Mouse (Mus musculus) thymus, adult 2 months (tissue): ENCODE results near the gene Gm20388. TPM values are rescaled to one million over a fixed set of nuclear protein-coding genes. Genes with fewer than 3 reads are reported as not detected.

Experiments used
- DNase-seq: peaks from one replicate; pipeline ENCODE4 v3.0.0; 2021
- H3K27ac ChIP-seq: fragments of 200-500 bp; 2 replicates; pipeline ENCODE4 v1.5.1; 2012; ENCODE audit warnings: low read length, control low read depth; ENCODE audit not compliant: control insufficient read depth, insufficient read depth
- H3K27me3 ChIP-seq: fragments of 200-500 bp; 2 replicates; pipeline ENCODE4 v1.6.1; 2012; ENCODE audit warnings: mild to moderate bottlenecking, low read length, moderate library complexity, mixed read lengths; ENCODE audit not compliant: control insufficient read depth, insufficient read depth
- H3K36me3 ChIP-seq: fragments of 200-500 bp; 2 replicates; pipeline ENCODE4 v1.6.1; 2012; ENCODE audit warnings: mild to moderate bottlenecking, low read length, moderate library complexity; ENCODE audit not compliant: control insufficient read depth, insufficient read depth
- H3K4me1 ChIP-seq: fragments of 200-500 bp; replicated peaks from 2 replicates; pipeline ENCODE4 v1.6.1; 2012; ENCODE audit warnings: low read length; ENCODE audit not compliant: control insufficient read depth, insufficient read depth
- H3K4me3 ChIP-seq: fragments of 200-500 bp; 2 replicates; pipeline ENCODE4 v1.5.1; 2012; ENCODE audit warnings: mild to moderate bottlenecking, low read length, control low read depth, moderate library complexity; ENCODE audit not compliant: control insufficient read depth, insufficient read depth
- CTCF ChIP-seq: fragments of 200-500 bp; IDR thresholded peaks from 2 replicates; pipeline ENCODE4 v1.5.1; 2012; ENCODE audit warnings: mild to moderate bottlenecking, control low read depth, low read length, moderate library complexity, borderline replicate concordance; ENCODE audit not compliant: control insufficient read depth, poor library complexity, insufficient read depth; ENCODE audit errors: extremely low read depth
- POLR2A ChIP-seq: fragments of 200-500 bp; IDR thresholded peaks from 2 replicates; pipeline ENCODE4 v1.6.1; 2012; ENCODE audit warnings: mild to moderate bottlenecking, low read length, control low read depth, moderate library complexity; ENCODE audit not compliant: control insufficient read depth, poor library complexity, insufficient read depth; ENCODE audit errors: extremely low read depth
- WGBS: fragments of 180-500 bp; shearing (Covaris S2); methylation state at CpG from one replicate; pipeline ENCODE4 v1.1.7; 2018; 5-methylcytosine and 5-hydroxymethylcytosine counted together
- polyA plus RNA-seq: library from polyadenylated mRNA; depleted of rRNA; stranded (reverse); fragments of >200 nt; gene quantifications from 2 replicates; pipeline ENCODE4 v1.2.3, GENCODE M21; 2012

The Gm20388 gene
- polyA plus RNA-seq, 1 experiment = 103 TPM

- no peaks in the 10 kb centered on the region for H3K36me3 ChIP-seq
- TF ChIP-seq POLR2A = no peak
- TF ChIP-seq CTCF = no peak
- 4% methylated on average over 6 of the region's 6 CpGs for WGBS
- H3K27me3 ChIP-seq = no peaks in the 10 kb centered on the region
- H3K4me3 ChIP-seq = peak overlapping the region; percentile 70
- DNase-seq = peak; percentile 58
- peaks cover 61% of the 10 kb centered on the region for H3K4me1 ChIP-seq
- peak overlapping the region; percentile 80 for H3K27ac ChIP-seq
These were observed 628.7 kb downstream of the Gm20388 start for GRCm38 (mm10) chr8:120539381-120539774.

- no peaks in the 10 kb centered on the region for H3K36me3 ChIP-seq
These were observed 629.4 kb downstream of the Gm20388 start for GRCm38 (mm10) chr8:120539775-120540625.

GRCm38 (mm10) chr8:120542995-120543394 lies 632.4 kb downstream of the Gm20388 start:
- Histone ChIP-seq H3K27me3 (no peaks in the 10 kb centered on the region), H3K36me3 (no peaks in the 10 kb centered on the region), H3K4me1 (peaks cover 75% of the 10 kb centered on the region), H3K27ac (peak overlapping the region; percentile 100), H3K4me3 (peak overlapping the region; percentile 33)
- WGBS = 39% methylated on average over 13 of the region's 13 CpGs
- TF ChIP-seq CTCF (no peak), POLR2A (no peak)
- no peak for DNase-seq

More at GRCm38 (mm10) chr8:120539775-120540625, 629.4 kb downstream of the Gm20388 start:
- WGBS = 16% methylated on average over 23 of the region's 23 CpGs
- Histone ChIP-seq H3K27ac (peak overlapping the region; percentile 80), H3K4me3 (peak overlapping the region; percentile 70), H3K4me1 (peaks cover 62% of the 10 kb centered on the region), H3K27me3 (no peaks in the 10 kb centered on the region)
- no peak for TF ChIP-seq POLR2A
- no peak for TF ChIP-seq CTCF
- DNase-seq = no peak

- Histone ChIP-seq H3K4me3 (peak overlapping the region; percentile 21), H3K27ac (peak overlapping the region; percentile 100), H3K27me3 (no peaks in the 10 kb centered on the region), H3K36me3 (no peaks in the 10 kb centered on the region), H3K4me1 (peaks cover 80% of the 10 kb centered on the region)
- 14% methylated on average over 8 of the region's 8 CpGs for WGBS
- peak; percentile 75 for DNase-seq
- 0 out of 2 replicates have a peak, but pooled peaks have one; percentile 25 for TF ChIP-seq POLR2A
- peak; percentile 33; the same call in 1 of the 2 replicates for TF ChIP-seq CTCF
These were observed 632.9 kb downstream of the Gm20388 start for GRCm38 (mm10) chr8:120543416-120544055.

GRCm38 (mm10) chr8:120544155-120544554 lies 633.5 kb downstream of the Gm20388 start:
- H3K27ac ChIP-seq = peak overlapping the region; percentile 100
- peak; percentile 64 for DNase-seq
- no peak for TF ChIP-seq CTCF
- TF ChIP-seq POLR2A = no peak
- no peak overlapping the region for H3K4me3 ChIP-seq
- H3K36me3 ChIP-seq = no peaks in the 10 kb centered on the region
- WGBS = 17% methylated on average over 5 of the region's 5 CpGs
- no peaks in the 10 kb centered on the region for H3K27me3 ChIP-seq
- H3K4me1 ChIP-seq = peaks cover 81% of the 10 kb centered on the region

GRCm38 (mm10) chr8:120547562-120547961 lies 636.9 kb downstream of the Gm20388 start:
- no peak for DNase-seq
- no peaks in the 10 kb centered on the region for H3K36me3 ChIP-seq
- H3K4me3 ChIP-seq = no peak overlapping the region
- H3K27ac ChIP-seq = no peak overlapping the region
- WGBS = 97% methylated on average over 9 of the region's 9 CpGs
- H3K4me1 ChIP-seq = peaks cover 76% of the 10 kb centered on the region
- TF ChIP-seq POLR2A (no peak), CTCF (no peak)
- no peaks in the 10 kb centered on the region for H3K27me3 ChIP-seq
